Mouse (Mus musculus) lung, postnatal 36 days (tissue): ENCODE data around the gene Fmo9.
A peak's percentile ranks its signal among the peaks of the same experiment; 100 is the strongest.

Experiments used
- DNase-seq: peaks from one replicate; pipeline ENCODE4 v3.0.0; 2022; ENCODE audit warnings: mixed read lengths

The Fmo9 gene

GRCm38 (mm10) chr1:166681745-166682144 is at the start of gene Fmo9:
Fmo9 (minus strand) TSS chr1:166681845.
- DNase-seq: no peak

- DNase-seq: no peak
Measured at GRCm38 (mm10) chr1:166730886-166731285, 49.2 kb upstream of the Fmo9 start.

GRCm38 (mm10) chr1:166730215-166730614 is 48.6 kb upstream of the Fmo9 start:
- no peak for DNase-seq

- peak; percentile 52 for DNase-seq
Measured at GRCm38 (mm10) chr1:166710861-166711260, 29.2 kb upstream of the Fmo9 start.

GRCm38 (mm10) chr1:166702270-166702912 is 20.7 kb upstream of the Fmo9 start:
- DNase-seq: peak; percentile 1

GRCm38 (mm10) chr1:166669264-166669663 is 12.4 kb downstream of the Fmo9 start:
- DNase-seq: no peak

GRCm38 (mm10) chr1:166660800-166661199 is 20.8 kb downstream of the Fmo9 start:
- no peak for DNase-seq

- DNase-seq: no peak
Measured at GRCm38 (mm10) chr1:166647593-166647992, 34.1 kb downstream of the Fmo9 start, which contains the start of gene Gm4847. Gm4847 (minus strand) TSS chr1:166647693.
